Mouse (Mus musculus) limb, embryonic 10.5 days (tissue): ENCODE measurements at regions not wholly inside any gene's neighbourhood (a gene's known extent, or its start where the extent isn't known, plus 50 kb on each side); places are given as distances from the start of the nearest gene placed in this dataset.

Source experiments
- DNase-seq: peaks from one replicate; pipeline ENCODE4 v3.0.0-alpha.2; 2017; ENCODE audit warnings: low spot score
- H3K27ac ChIP-seq: fragments of 300-500 bp; sonication (generic); 2 replicates; pipeline ENCODE4 v1.5.1; 2016; ENCODE audit warnings: mild to moderate bottlenecking
- H3K27me3 ChIP-seq: fragments of 300-500 bp; sonication (generic); 2 replicates; pipeline ENCODE4 v1.6.1; 2016; ENCODE audit warnings: low read depth, mild to moderate bottlenecking; ENCODE audit not compliant: poor library complexity, severe bottlenecking
- H3K36me3 ChIP-seq: fragments of 300-500 bp; sonication (generic); 2 replicates; pipeline ENCODE4 v1.6.1; 2016; ENCODE audit warnings: mild to moderate bottlenecking, moderate library complexity
- H3K4me1 ChIP-seq: fragments of 300-500 bp; sonication (generic); 2 replicates; pipeline ENCODE4 v1.6.1; 2016
- H3K4me3 ChIP-seq: fragments of 300-500 bp; sonication (generic); 2 replicates; pipeline ENCODE4 v1.5.1; 2016; ENCODE audit warnings: mild to moderate bottlenecking, moderate library complexity
- H3K9me3 ChIP-seq: fragments of 300-500 bp; sonication (generic); replicated peaks from 2 replicates; pipeline ENCODE4 v1.6.1; 2016; ENCODE audit warnings: mild to moderate bottlenecking
- WGBS: fragments of 180-500 bp; shearing (Covaris S2); methylation state at CpG from one replicate; pipeline ENCODE4 v1.1.7; 2016; 5-methylcytosine and 5-hydroxymethylcytosine counted together

- DNase-seq = no peak
- Histone ChIP-seq H3K36me3 (no peaks in the 10 kb centered on the region), H3K27ac (no peak overlapping the region), H3K9me3 (no peaks in the 10 kb centered on the region), H3K4me3 (no peak overlapping the region), H3K27me3 (peaks cover 3% of the 10 kb centered on the region; the same call in 1 of the 2 replicates), H3K4me1 (peaks cover 14% of the 10 kb centered on the region)
- 82% methylated on average over 3 of the region's 3 CpGs for whole genome bisulfite sequencing
These were observed 59.8 kb upstream of the Rgma start for GRCm38 (mm10) chr7:73315555-73315954.

- Histone ChIP-seq H3K36me3 (no peaks in the 10 kb centered on the region), H3K9me3 (no peaks in the 10 kb centered on the region), H3K27ac (no peak overlapping the region), H3K4me1 (peaks cover 20% of the 10 kb centered on the region), H3K27me3 (peaks cover 6% of the 10 kb centered on the region), H3K4me3 (no peak overlapping the region)
- 89% methylated on average over 4 of the region's 4 CpGs for WGBS
- no peak for DNase-seq
These were observed 57.7 kb upstream of the Rgma start for GRCm38 (mm10) chr7:73317574-73317973.

DNA sequence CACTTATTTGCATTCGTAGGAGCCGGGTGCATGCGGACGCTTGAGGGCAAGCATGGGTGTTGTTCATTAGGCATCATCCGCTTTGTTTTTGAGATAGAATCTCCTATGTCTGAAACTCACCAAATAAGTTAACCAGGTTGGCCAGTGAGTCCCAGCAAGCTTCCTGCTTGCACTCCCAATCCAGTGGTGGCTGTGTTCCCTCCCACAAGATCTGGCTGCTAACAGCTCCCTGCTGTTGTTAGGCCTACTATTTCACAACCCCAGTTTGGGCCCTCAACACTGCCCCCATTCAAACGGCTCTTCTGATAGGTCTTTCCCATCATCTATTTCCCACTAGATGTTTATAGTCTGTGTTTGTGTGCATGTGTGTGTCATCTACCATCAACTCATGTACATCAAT lies 56.3 kb upstream of the Rgma start:
- no peak overlapping the region for H3K27ac ChIP-seq
- H3K4me1 ChIP-seq = peaks cover 24% of the 10 kb centered on the region
- peaks cover 17% of the 10 kb centered on the region for H3K27me3 ChIP-seq
- 88% methylated on average over 6 of the region's 6 CpGs for WGBS
- H3K36me3 ChIP-seq = no peaks in the 10 kb centered on the region
- DNase-seq = no peak
- H3K9me3 ChIP-seq = no peaks in the 10 kb centered on the region
- H3K4me3 ChIP-seq = no peak overlapping the region

DNA sequence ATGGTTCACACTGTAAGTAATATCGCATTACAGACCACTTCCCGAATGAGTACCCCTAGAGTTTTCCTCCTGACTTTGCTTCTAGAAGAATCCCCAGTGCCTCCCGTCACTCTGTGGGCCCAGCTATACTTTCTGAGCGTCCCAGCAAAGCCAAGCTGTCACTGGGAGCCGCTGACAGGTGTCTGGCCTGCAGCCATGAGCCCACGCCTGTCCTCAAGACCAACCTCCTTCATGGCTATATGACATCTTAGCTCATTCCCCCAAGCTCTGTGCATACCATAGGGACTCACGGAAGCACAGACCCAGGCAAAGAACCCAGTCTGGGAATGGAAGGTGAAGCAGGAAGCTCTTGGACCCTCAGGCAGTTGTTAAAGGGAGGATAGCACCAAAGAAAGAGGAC lies 55.3 kb upstream of the Rgma start:
- DNase-seq = no peak
- Histone ChIP-seq H3K27me3 (peaks cover 17% of the 10 kb centered on the region), H3K9me3 (no peaks in the 10 kb centered on the region), H3K36me3 (no peaks in the 10 kb centered on the region), H3K4me1 (peaks cover 22% of the 10 kb centered on the region), H3K27ac (no peak overlapping the region), H3K4me3 (no peak overlapping the region)
- WGBS = 88% methylated on average over 7 of the region's 7 CpGs

- WGBS = 92% methylated on average over 8 of the region's 8 CpGs
- peaks cover 17% of the 10 kb centered on the region for H3K27me3 ChIP-seq
- no peak overlapping the region for H3K4me3 ChIP-seq
- no peaks in the 10 kb centered on the region for H3K9me3 ChIP-seq
- no peaks in the 10 kb centered on the region for H3K36me3 ChIP-seq
- DNase-seq = no peak
- H3K27ac ChIP-seq = no peak overlapping the region
- peaks cover 28% of the 10 kb centered on the region for H3K4me1 ChIP-seq
These were observed 52.7 kb upstream of the Rgma start for GRCm38 (mm10) chr7:73322466-73323151.

DNA sequence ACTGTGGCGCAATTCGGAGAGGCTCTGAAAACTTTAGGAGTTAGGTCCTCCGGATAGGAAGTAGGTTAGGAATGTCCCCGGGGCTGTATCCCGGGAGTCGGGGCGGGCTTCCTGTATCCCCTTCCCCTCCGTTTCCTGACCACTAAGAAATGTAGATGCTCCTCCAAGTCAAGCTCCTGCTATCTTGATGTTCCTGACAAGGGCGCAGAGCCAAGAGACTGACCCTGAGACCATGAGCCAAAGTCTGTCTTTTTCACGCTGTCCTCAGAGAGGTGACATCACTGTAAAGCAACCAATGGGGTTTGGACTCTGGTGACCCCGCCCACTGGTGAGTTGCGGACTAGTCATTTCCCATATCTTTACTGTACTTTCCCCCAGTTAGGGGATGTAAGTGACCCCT lies 51.8 kb upstream of the Rgma start:
- Histone ChIP-seq H3K27ac (no peak overlapping the region), H3K4me1 (peaks cover 28% of the 10 kb centered on the region), H3K36me3 (no peaks in the 10 kb centered on the region), H3K9me3 (no peaks in the 10 kb centered on the region), H3K27me3 (peaks cover 17% of the 10 kb centered on the region), H3K4me3 (peak overlapping the region; percentile 31)
- no peak for DNase-seq
- 37% methylated on average over 12 of the region's 12 CpGs for WGBS

- peaks cover 21% of the 10 kb centered on the region for H3K4me1 ChIP-seq
- no peak overlapping the region for H3K27ac ChIP-seq
- H3K27me3 ChIP-seq = peaks cover 26% of the 10 kb centered on the region
- H3K36me3 ChIP-seq = no peaks in the 10 kb centered on the region
- H3K4me3 ChIP-seq = no peak overlapping the region
- no peaks in the 10 kb centered on the region for H3K9me3 ChIP-seq
- WGBS = 92% methylated on average over 5 of the region's 5 CpGs
- DNase-seq = no peak
These were observed 49.8 kb upstream of the Rgma start for GRCm38 (mm10) chr7:73325503-73325902.
